Mouse (Mus musculus) CD8-positive naive resting alpha-beta T cell, adult 2 months (primary cell): ENCODE data around the gene Fkbp14.

Source experiments
- DNase-seq, 2 experiments: peaks; one replicate each; pipeline ENCODE4 v3.0.0; 2022; ENCODE audit warnings: low read depth in 2 of 2, low spot score in 2 of 2

Gene Fkbp14

GRCm38 (mm10) chr6:54597208-54597607 lies at the start of gene Fkbp14:
Gene Fkbp14 (minus strand): TSS chr6:54597308.
- DNase-seq = no peak

GRCm38 (mm10) chr6:54643181-54643580 lies 46.1 kb upstream of the Fkbp14 start:
- DNase-seq = no peak

GRCm38 (mm10) chr6:54641953-54642352 lies 44.8 kb upstream of the Fkbp14 start:
- DNase-seq = no peak

GRCm38 (mm10) chr6:54639877-54640276 lies 42.8 kb upstream of the Fkbp14 start:
- no peak for DNase-seq

GRCm38 (mm10) chr6:54631462-54631861 lies 34.4 kb upstream of the Fkbp14 start:
- DNase-seq = peak; percentile 3 to 27

GRCm38 (mm10) chr6:54629734-54630133 lies 32.6 kb upstream of the Fkbp14 start:
- peak in 1 of 2 experiments; percentile 3 for DNase-seq

- no peak for DNase-seq
Measured at GRCm38 (mm10) chr6:54628381-54628780, 31.3 kb upstream of the Fkbp14 start.

- no peak for DNase-seq
Measured at GRCm38 (mm10) chr6:54620357-54620756, 23.2 kb upstream of the Fkbp14 start.

- no peak for DNase-seq
Measured at GRCm38 (mm10) chr6:54619530-54619929, 22.4 kb upstream of the Fkbp14 start.

GRCm38 (mm10) chr6:54617363-54617762 lies 20.3 kb upstream of the Fkbp14 start:
- DNase-seq = no peak

GRCm38 (mm10) chr6:54606241-54606640 lies 9.1 kb upstream of the Fkbp14 start:
- no peak for DNase-seq

- no peak for DNase-seq
Measured at GRCm38 (mm10) chr6:54604001-54604715, 7.0 kb upstream of the Fkbp14 start.

- DNase-seq = no peak
Measured at GRCm38 (mm10) chr6:54602891-54603290, 5.8 kb upstream of the Fkbp14 start.

GRCm38 (mm10) chr6:54600681-54601347 lies 3.7 kb upstream of the Fkbp14 start:
- no peak for DNase-seq

GRCm38 (mm10) chr6:54597711-54598110 lies 603 bp upstream of the Fkbp14 start:
- DNase-seq = no peak

- no peak for DNase-seq
Measured at GRCm38 (mm10) chr6:54595330-54595878, 1.7 kb downstream of the Fkbp14 start.

- peak; percentile 64 for DNase-seq
Measured at GRCm38 (mm10) chr6:54594469-54595329, 2.4 kb downstream of the Fkbp14 start, which contains the start of gene Plekha8. Gene Plekha8 (plus strand): TSS chr6:54595111.

GRCm38 (mm10) chr6:54593766-54594468 lies 3.2 kb downstream of the Fkbp14 start:
- no peak for DNase-seq

GRCm38 (mm10) chr6:54592938-54593535 lies 4.1 kb downstream of the Fkbp14 start:
- DNase-seq = peak; percentile 58 to 71

- DNase-seq = no peak
Measured at GRCm38 (mm10) chr6:54591778-54592177, 5.3 kb downstream of the Fkbp14 start.
